Mouse (Mus musculus) lung, adult 2 months (tissue): ENCODE data around the gene Mfsd4a.

Experiments
- CTCF ChIP-seq: fragments of 200-500 bp; IDR thresholded peaks from 2 replicates; pipeline ENCODE4 v1.5.1; 2011; ENCODE audit warnings: mild to moderate bottlenecking, low read length, control low read depth; ENCODE audit not compliant: insufficient read depth
- POLR2A ChIP-seq: fragments of 200-500 bp; IDR thresholded peaks from 2 replicates; pipeline ENCODE4 v1.6.1; 2011; ENCODE audit warnings: low read depth, mild to moderate bottlenecking, control low read depth, low read length, borderline replicate concordance; ENCODE audit errors: extremely low read depth

GRCm38 (mm10) chr1:132085181-132086049 is 17.6 kb upstream of the Mfsd4a start:
- TF ChIP-seq CTCF (no peak), POLR2A (no peak)
